Mouse (Mus musculus): ENCODE measurements around the gene Srsf11. TPM values are rescaled to one million over a fixed set of nuclear protein-coding genes. Genes with fewer than 3 reads are reported as not detected.
A peak's percentile ranks its signal among the peaks of the same experiment; 100 is the strongest.

Gene Srsf11
- polyA plus RNA-seq (2014; fragmentation: Nextera tagmentation; extraction: Ambion mirVana): 304 and 309 TPM in 2 replicates

- no peaks in the 10 kb centered on the region for H3K9me3 ChIP-seq (ENCODE audit: low read depth, low read length)
- H3K27ac ChIP-seq (ENCODE audit: low read depth): peak within 1 kb of the TSS; percentile 93
- H3K4me1 ChIP-seq (ENCODE audit: insufficient read depth): peaks cover 8% of the 10 kb centered on the region; the same call in 1 of the 2 replicates
- H3K27me3 ChIP-seq (ENCODE audit: insufficient read depth, low read length): no peaks in the 10 kb centered on the region
- H3K4me3 ChIP-seq (ENCODE audit: low read depth, low read length): peak within 1 kb of the TSS; percentile 85
- WGBS: under 1% methylated on average over 55 of the region's 55 CpGs
- peak; percentile 98 for DNase-seq
- ATAC-seq (ENCODE audit: insufficient read depth): peak; percentile 97
- H3K4me2 ChIP-seq: peak within 1 kb of the TSS; percentile 86
- no peak for TF ChIP-seq CTCF (IDR thresholded peaks at IDR 0.05; ENCODE audit: low read depth)
- H3K36me3 ChIP-seq (ENCODE audit: insufficient read depth): peaks cover 5% of the 10 kb centered on the region; the same call in 1 of the 2 replicates
- peak within 1 kb of the TSS; percentile 95 for H3K9ac ChIP-seq
Observed at GRCm38 (mm10) chr3:158036329-158036988, at the start of gene Srsf11, which contains the start of gene Lrrc40. Gene Srsf11 (minus strand): TSS chr3:158036639. Gene Lrrc40 (plus strand): TSS chr3:158036662.

DNA sequence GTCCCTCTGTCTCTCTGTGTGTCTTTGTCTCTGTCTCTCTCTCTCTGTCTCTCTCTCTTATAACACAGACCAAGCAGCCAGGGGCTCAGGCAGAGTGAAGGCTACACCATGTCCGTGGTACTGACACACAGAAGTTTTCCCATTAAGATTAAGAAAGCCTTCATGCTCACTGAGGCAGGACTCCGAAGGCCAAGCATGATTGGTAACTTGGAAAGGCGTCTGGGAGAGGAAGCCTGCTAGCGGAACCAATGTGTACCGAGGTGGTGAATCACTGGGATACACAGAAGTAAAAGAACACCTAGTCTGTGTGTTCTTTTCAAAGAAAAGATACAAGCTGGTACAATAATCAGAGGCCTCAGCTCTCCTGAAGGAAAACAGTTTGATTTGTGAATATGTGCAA is 41.4 kb upstream of the Srsf11 start:
- Histone ChIP-seq H3K4me2 (no peak overlapping the region), H3K9ac (no peak overlapping the region), H3K27me3 (ENCODE audit: insufficient read depth, low read length) (no peaks in the 10 kb centered on the region), H3K9me3 (ENCODE audit: low read depth, low read length) (no peaks in the 10 kb centered on the region), H3K4me1 (ENCODE audit: insufficient read depth) (no peaks in the 10 kb centered on the region), H3K4me3 (ENCODE audit: low read depth, low read length) (no peak overlapping the region), H3K36me3 (ENCODE audit: insufficient read depth) (no peaks in the 10 kb centered on the region), H3K27ac (ENCODE audit: low read depth) (no peak overlapping the region)
- no peak for ATAC-seq (ENCODE audit: insufficient read depth)
- no peak for DNase-seq
- no peak for TF ChIP-seq CTCF (IDR thresholded peaks at IDR 0.05; ENCODE audit: low read depth)
- whole genome bisulfite sequencing: 71% methylated on average over 5 of the region's 5 CpGs

GRCm38 (mm10) chr3:158077380-158077772 is 40.9 kb upstream of the Srsf11 start:
- Histone ChIP-seq H3K27me3 (ENCODE audit: insufficient read depth, low read length) (no peaks in the 10 kb centered on the region), H3K27ac (ENCODE audit: low read depth) (no peak overlapping the region), H3K9me3 (ENCODE audit: low read depth, low read length) (no peaks in the 10 kb centered on the region), H3K4me2 (no peak overlapping the region), H3K4me1 (ENCODE audit: insufficient read depth) (no peaks in the 10 kb centered on the region), H3K36me3 (ENCODE audit: insufficient read depth) (no peaks in the 10 kb centered on the region), H3K9ac (no peak overlapping the region), H3K4me3 (ENCODE audit: low read depth, low read length) (no peak overlapping the region)
- DNase-seq (no peak), ATAC-seq (ENCODE audit: insufficient read depth) (no peak)
- no peak for TF ChIP-seq CTCF (IDR thresholded peaks at IDR 0.05; ENCODE audit: low read depth)
- 41% methylated on average over 1 of the region's 1 CpGs for WGBS

DNA sequence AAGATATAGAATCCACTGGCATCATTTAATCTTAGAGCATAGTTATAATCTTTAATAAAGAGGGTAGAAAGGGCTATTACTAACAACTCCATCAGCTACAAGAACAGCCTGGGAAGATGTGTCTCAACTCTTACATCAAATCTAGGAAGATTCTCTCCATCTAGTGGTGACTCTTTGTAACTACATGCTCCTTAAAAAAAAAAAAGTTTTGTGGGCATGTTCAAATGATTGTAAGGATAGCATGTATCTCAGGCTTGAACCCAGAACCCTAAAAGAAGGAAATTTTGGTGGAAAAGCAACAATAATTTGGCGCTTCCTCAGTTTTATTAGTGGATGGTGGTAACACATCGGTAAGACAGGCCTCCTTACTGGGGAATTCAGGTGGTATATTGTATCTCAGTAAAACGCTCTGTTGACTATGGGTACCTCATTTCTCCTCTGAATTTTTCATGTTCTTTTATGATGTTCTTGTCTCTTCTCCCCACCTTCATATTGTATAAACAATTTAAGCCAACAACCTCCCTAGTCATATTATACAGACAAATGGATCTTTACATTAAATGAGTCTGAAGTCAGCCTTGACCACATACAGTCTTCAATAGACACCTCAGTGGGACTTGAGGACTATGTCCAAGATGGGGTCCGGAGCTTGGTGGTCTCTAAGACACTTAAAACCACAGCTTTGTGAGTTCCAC is 40.4 kb upstream of the Srsf11 start:
- TF ChIP-seq CTCF (IDR thresholded peaks at IDR 0.05; ENCODE audit: low read depth): peak; percentile 68
- DNase-seq (peak; percentile 77), ATAC-seq (ENCODE audit: insufficient read depth) (no peak)
- no peaks in the 10 kb centered on the region for H3K4me1 ChIP-seq (ENCODE audit: insufficient read depth)
- no peaks in the 10 kb centered on the region for H3K36me3 ChIP-seq (ENCODE audit: insufficient read depth)
- H3K4me3 ChIP-seq (ENCODE audit: low read depth, low read length): no peak overlapping the region
- 40% methylated on average over 4 of the region's 4 CpGs for WGBS
- no peaks in the 10 kb centered on the region for H3K9me3 ChIP-seq (ENCODE audit: low read depth, low read length)
- no peak overlapping the region for H3K27ac ChIP-seq (ENCODE audit: low read depth)
- no peak overlapping the region for H3K4me2 ChIP-seq
- no peaks in the 10 kb centered on the region for H3K27me3 ChIP-seq (ENCODE audit: insufficient read depth, low read length)
- H3K9ac ChIP-seq: no peak overlapping the region

DNA sequence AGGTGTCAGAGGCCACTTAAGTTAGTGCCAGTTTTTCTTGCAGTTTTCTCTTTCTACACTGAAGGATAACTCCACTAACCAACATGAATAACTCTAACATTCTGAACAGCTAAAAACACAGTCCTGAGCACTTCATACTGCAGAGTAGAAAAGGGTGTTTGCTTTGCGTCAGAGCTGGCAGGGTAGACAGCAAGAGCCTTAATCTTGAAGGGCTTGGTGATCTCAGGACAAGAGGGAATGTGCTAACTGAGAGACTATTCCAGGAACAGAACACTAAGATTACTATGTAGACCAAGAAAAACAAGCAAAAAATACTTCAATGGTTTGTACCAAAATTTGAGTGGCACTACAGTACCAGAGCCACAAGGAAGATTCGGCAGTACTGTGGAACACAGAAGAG is 38.6 kb upstream of the Srsf11 start:
- Histone ChIP-seq H3K9me3 (ENCODE audit: low read depth, low read length) (no peaks in the 10 kb centered on the region), H3K4me2 (no peak overlapping the region), H3K36me3 (ENCODE audit: insufficient read depth) (no peaks in the 10 kb centered on the region), H3K4me1 (ENCODE audit: insufficient read depth) (no peaks in the 10 kb centered on the region), H3K4me3 (ENCODE audit: low read depth, low read length) (no peak overlapping the region), H3K27ac (ENCODE audit: low read depth) (no peak overlapping the region), H3K27me3 (ENCODE audit: insufficient read depth, low read length) (no peaks in the 10 kb centered on the region), H3K9ac (no peak overlapping the region)
- 64% methylated on average over 2 of the region's 2 CpGs for WGBS
- ATAC-seq (ENCODE audit: insufficient read depth) (no peak), DNase-seq (no peak)
- TF ChIP-seq CTCF (IDR thresholded peaks at IDR 0.05; ENCODE audit: low read depth): no peak

DNA sequence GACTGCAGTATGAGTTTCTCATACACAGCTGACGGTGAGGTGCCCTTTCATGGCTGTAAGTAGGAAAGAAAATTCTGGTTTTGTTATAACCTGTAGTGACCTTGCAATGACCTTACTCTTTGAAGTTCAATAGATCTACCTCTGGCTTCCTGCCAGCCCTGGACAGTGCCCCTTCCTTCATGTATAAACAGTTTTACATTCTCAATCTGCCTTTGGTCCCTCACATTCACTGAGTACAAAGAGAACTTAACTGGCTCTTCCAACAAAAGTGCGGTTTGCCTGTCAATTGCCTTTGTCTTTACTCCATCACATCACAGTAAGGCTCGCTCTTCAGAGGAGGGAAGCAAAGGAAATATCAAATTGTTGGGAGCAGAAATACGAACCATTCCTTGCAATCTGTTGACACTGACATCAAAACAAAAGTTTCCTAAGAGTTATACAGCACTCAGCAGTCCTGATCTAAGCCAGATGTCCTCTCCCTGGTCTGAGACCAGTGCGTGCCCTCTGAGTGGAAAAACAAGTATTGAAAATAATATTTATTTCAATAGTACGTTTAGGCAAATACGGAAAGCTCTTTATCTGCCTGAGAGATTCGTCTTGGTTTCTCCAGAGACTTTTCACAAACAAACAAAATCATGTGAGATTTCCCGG is 32.3 kb upstream of the Srsf11 start:
- 36% methylated on average over 9 of the region's 9 CpGs for WGBS
- peaks cover 15% of the 10 kb centered on the region for H3K36me3 ChIP-seq (ENCODE audit: insufficient read depth)
- no peak for DNase-seq
- H3K4me2 ChIP-seq: no peak overlapping the region
- ATAC-seq (ENCODE audit: insufficient read depth): no peak
- no peak for TF ChIP-seq CTCF (IDR thresholded peaks at IDR 0.05; ENCODE audit: low read depth)
- H3K27ac ChIP-seq (ENCODE audit: low read depth): no peak overlapping the region
- H3K4me3 ChIP-seq (ENCODE audit: low read depth, low read length): no peak overlapping the region
- no peak overlapping the region for H3K9ac ChIP-seq
- no peaks in the 10 kb centered on the region for H3K9me3 ChIP-seq (ENCODE audit: low read depth, low read length)
- no peaks in the 10 kb centered on the region for H3K27me3 ChIP-seq (ENCODE audit: insufficient read depth, low read length)
- H3K4me1 ChIP-seq (ENCODE audit: insufficient read depth): no peaks in the 10 kb centered on the region

DNA sequence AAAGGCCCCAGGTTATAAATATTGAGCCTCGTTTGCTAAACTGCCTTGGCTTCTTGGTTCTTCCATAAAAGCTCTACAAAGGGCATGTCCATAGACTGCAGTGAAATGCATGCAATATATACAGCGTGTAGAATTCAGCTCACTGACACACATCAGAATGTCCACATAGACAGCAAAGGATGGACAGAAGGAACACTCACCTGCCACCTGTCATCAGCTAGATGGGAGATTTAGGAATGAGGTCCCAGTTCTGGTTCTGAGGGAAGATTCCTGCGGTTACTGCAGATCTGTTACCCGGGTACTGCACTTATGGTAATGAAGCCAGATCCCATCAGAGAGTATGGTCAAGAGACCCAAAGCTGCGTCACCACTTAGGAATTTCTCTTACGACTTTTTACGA is 31.5 kb upstream of the Srsf11 start:
- Histone ChIP-seq H3K36me3 (ENCODE audit: insufficient read depth) (peaks cover 15% of the 10 kb centered on the region), H3K4me1 (ENCODE audit: insufficient read depth) (no peaks in the 10 kb centered on the region), H3K4me2 (no peak overlapping the region), H3K9ac (no peak overlapping the region), H3K27ac (ENCODE audit: low read depth) (no peak overlapping the region), H3K9me3 (ENCODE audit: low read depth, low read length) (no peaks in the 10 kb centered on the region), H3K4me3 (ENCODE audit: low read depth, low read length) (no peak overlapping the region), H3K27me3 (ENCODE audit: insufficient read depth, low read length) (no peaks in the 10 kb centered on the region)
- DNase-seq: peak; percentile 24
- no peak for TF ChIP-seq CTCF (IDR thresholded peaks at IDR 0.05; ENCODE audit: low read depth)
- WGBS: 63% methylated on average over 7 of the region's 7 CpGs
- no peak for ATAC-seq (ENCODE audit: insufficient read depth)

Data from lung, embryonic 14.5 days (tissue).